Mouse (Mus musculus) forebrain, embryonic 10.5 days (tissue): ENCODE results near the gene Gmcl1. TPM values are rescaled to one million over a fixed set of nuclear protein-coding genes. Genes with fewer than 3 reads are reported as not detected.

Experiments
- polyA plus RNA-seq: library from polyadenylated mRNA; unstranded; fragments of >200 nt; fragmentation: Nextera tagmentation; extraction: Ambion mirVana; gene quantifications from 2 replicates; pipeline ENCODE4 v1.2.1, GENCODE M21; 2016

Gene Gmcl1
- polyA plus RNA-seq, 1 experiment from 2014 or later: 28.1 TPM

Other genes starting within 250 kb of the Gmcl1 start
- gene Pcbp1, start 207.1 kb downstream of the Gmcl1 start, polyA plus RNA-seq: 305 and 358 TPM in 2 replicates
- gene Asprv1, start 105.2 kb downstream of the Gmcl1 start, polyA plus RNA-seq: 0.16 and 0.32 TPM in 2 replicates
- gene Mxd1, start 64.2 kb downstream of the Gmcl1 start, polyA plus RNA-seq: 8.2 and 8.3 TPM in 2 replicates
- gene Snrnp27, start 48.9 kb downstream of the Gmcl1 start, polyA plus RNA-seq: 125 and 136 TPM in 2 replicates
- 4.2 TPM in 2 replicates for gene Anxa4, start 60.2 kb upstream of the Gmcl1 start, polyA plus RNA-seq
- 11.4 and 13.6 TPM in 2 replicates for gene Aak1, start 116.1 kb upstream of the Gmcl1 start, polyA plus RNA-seq